Mouse (Mus musculus) left cerebral cortex, adult 6 months (tissue): ENCODE measurements around the gene Ube2d2b. TPM values are rescaled to one million over a fixed set of nuclear protein-coding genes. Genes with fewer than 3 reads are reported as not detected.

Experiments
- long read RNA-seq, 2 experiments: library from polyadenylated mRNA; unstranded; transcript quantifications; one replicate each; pipeline ENCODE4 v2.0.0; 2019 to 2020
- polyA plus RNA-seq: library from polyadenylated mRNA; unstranded; fragments of <200 nt; fragmentation: Nextera tagmentation; gene quantifications from 2 replicates; pipeline ENCODE4 v1.2.3, GENCODE M21; 2021

Gene Ube2d2b
- not detected in 2 replicates for polyA plus RNA-seq
- long read RNA-seq, experiment 1, partial matches to known transcripts, result 0 of 1 reads
- long read RNA-seq, experiment 1, other reads (novel, unspliced or antisense), result 0 of 1 reads
- long read RNA-seq, experiment 2, result 0 reads

GRCm38 (mm10) chr5:107829998-107830560 lies at the start of gene Ube2d2b:
Ube2d2b (plus strand) TSS chr5:107830099.

DNA sequence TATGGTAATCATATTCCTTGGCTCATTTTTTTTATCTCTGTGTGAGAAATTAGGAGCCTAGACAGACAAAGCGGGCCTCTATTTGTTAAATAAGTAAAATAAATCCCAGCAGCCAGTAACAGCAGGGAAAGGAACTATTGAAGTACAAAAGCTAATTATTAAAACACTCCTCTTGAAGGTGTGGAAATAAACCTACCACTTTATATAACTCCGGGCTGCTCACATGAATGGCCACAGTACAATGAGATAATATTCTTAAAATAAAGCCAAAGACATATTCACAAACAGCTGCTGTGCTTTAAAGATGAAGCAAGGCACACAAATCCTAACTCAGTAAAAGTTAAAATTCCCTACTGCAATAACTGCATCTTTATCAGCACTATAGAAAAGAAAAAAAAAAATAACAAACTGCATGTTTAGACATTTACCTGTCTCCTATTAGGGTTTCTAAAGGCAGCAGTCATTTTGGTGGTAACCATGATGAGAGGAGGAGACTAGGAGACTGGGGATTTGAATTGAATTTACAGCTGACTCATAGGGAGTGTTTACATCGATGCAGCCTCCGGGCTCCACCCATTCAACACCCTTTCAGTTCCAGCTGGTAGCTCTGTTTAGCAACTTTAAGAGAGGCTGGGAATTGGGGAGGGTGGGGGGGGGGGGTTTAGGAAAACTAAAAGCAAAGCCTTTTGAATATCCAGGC lies 44.8 kb downstream of the Ube2d2b start, which contains the start of gene Evi5:
TSS of gene Evi5 (minus strand) at position 547 of the 700 bp plus-strand sequence.

Other genes starting within 250 kb of the Ube2d2b start
- 19.3 and 26.3 TPM in 2 replicates for gene Rpap2, start 232.7 kb upstream of the Ube2d2b start, polyA plus RNA-seq
- 12.4 and 14.1 TPM in 2 replicates for gene Glmn, start 232.2 kb upstream of the Ube2d2b start, polyA plus RNA-seq
- not detected in 2 replicates for gene Gfi1, start 104.1 kb upstream of the Ube2d2b start, polyA plus RNA-seq
- gene Evi5, start 45.0 kb downstream of the Ube2d2b start, polyA plus RNA-seq, result 31.5 and 65.1 TPM in 2 replicates
- gene Rpl5, start 70.4 kb downstream of the Ube2d2b start, polyA plus RNA-seq, result 74.5 and 103 TPM in 2 replicates
- 14.6 and 17.7 TPM in 2 replicates for gene Fam69a, start 157.0 kb downstream of the Ube2d2b start, polyA plus RNA-seq
- 19.7 and 24.5 TPM in 2 replicates for gene Mtf2, start 235.6 kb downstream of the Ube2d2b start, polyA plus RNA-seq